Mouse (Mus musculus): ENCODE results near the gene Astl. TPM values are rescaled to one million over a fixed set of nuclear protein-coding genes. Genes with fewer than 3 reads are reported as not detected.

Gene Astl
- total and polyA plus RNA-seq, 3 experiments, result not detected

GRCm38 (mm10) chr2:127346334-127346733 is 7.9 kb downstream of the Astl start:
- H3K36me3 ChIP-seq (ENCODE audit: control insufficient read depth in 1 of 2, insufficient read depth in 2 of 2, low read length in 2 of 2), result no peaks in the 10 kb centered on the region
- no peak overlapping the region for H3K27ac ChIP-seq (ENCODE audit: control insufficient read depth, low read depth, low read length)
- H3K9ac ChIP-seq (ENCODE audit: control insufficient read depth, low read depth, low read length, poor library complexity, severe bottlenecking), result no peak overlapping the region
- peaks cover 0 to 4% of the 10 kb centered on the region in 2 experiments; a peak in 2 of 4 replicates for H3K27me3 ChIP-seq (ENCODE audit: control insufficient read depth in 1 of 2, insufficient read depth in 2 of 2, low read length in 2 of 2)
- no peak for DNase-seq (ENCODE audit: low read depth, low spot score)
- TF ChIP-seq CTCF (IDR thresholded peaks at IDR 0.05 in 2 of 3, conservative IDR thresholded peaks at IDR 0.05 in 1 of 3; ENCODE audit: control insufficient read depth in 1 of 3, insufficient read depth in 1 of 3, low read depth in 2 of 3, low read length in 3 of 3, poor library complexity in 1 of 3, severe bottlenecking in 1 of 3), result peak; percentile 10 to 35 (median 21); a peak in 2 of 6 replicates
- TF ChIP-seq RAD21 (IDR thresholded peaks at IDR 0.05; ENCODE audit: low read depth, low read length), result peak; percentile 38
- TF ChIP-seq KAT2A (conservative IDR thresholded peaks at IDR 0.05; ENCODE audit: low read depth, low read length), result no peak
- TF ChIP-seq GATA1 (IDR thresholded peaks at IDR 0.05; ENCODE audit: low read depth, low read length), result no peak
- no peaks in the 10 kb centered on the region for H3K9me3 ChIP-seq (replicated peaks; ENCODE audit: insufficient read depth, low read length)
- no peaks in the 10 kb centered on the region for H3K4me1 ChIP-seq (ENCODE audit: control insufficient read depth in 1 of 2, insufficient read depth in 2 of 2, low read length in 2 of 2)
- no peak overlapping the region for H3K4me3 ChIP-seq (ENCODE audit: control insufficient read depth in 1 of 2, insufficient read depth in 1 of 2, low read depth in 2 of 2, low read length in 2 of 2)
- no peaks in the 10 kb centered on the region for H3K79me2 ChIP-seq (ENCODE audit: control insufficient read depth, insufficient read depth, low read length, poor library complexity)

- H3K27me3 ChIP-seq (ENCODE audit: control insufficient read depth in 1 of 2, insufficient read depth in 2 of 2, low read length in 2 of 2), result peaks cover 3 to 4% of the 10 kb centered on the region in 2 experiments; a peak in 3 of 4 replicates
- no peaks in the 10 kb centered on the region for H3K79me2 ChIP-seq (ENCODE audit: control insufficient read depth, insufficient read depth, low read length, poor library complexity)
- no peak overlapping the region for H3K4me3 ChIP-seq (ENCODE audit: control insufficient read depth in 1 of 2, insufficient read depth in 1 of 2, low read depth in 2 of 2, low read length in 2 of 2)
- no peak for TF ChIP-seq JUND (IDR thresholded peaks at IDR 0.05; ENCODE audit: low read depth, low read length)
- TF ChIP-seq GABPA (IDR thresholded peaks at IDR 0.05; ENCODE audit: low read depth, low read length), result no peak
- TF ChIP-seq RCOR1 (IDR thresholded peaks at IDR 0.05; ENCODE audit: low read depth, low read length), result no peak
- no peak for TF ChIP-seq POLR2A (IDR thresholded peaks at IDR 0.05; ENCODE audit: control insufficient read depth in 1 of 2, insufficient read depth in 1 of 2, low read depth in 1 of 2, low read length in 2 of 2, poor library complexity in 1 of 2)
- TF ChIP-seq NRF1 (IDR thresholded peaks at IDR 0.05; ENCODE audit: insufficient read depth, low read depth, low read length, poor library complexity, severe bottlenecking), result no peak
- no peak for TF ChIP-seq USF2 (IDR thresholded peaks at IDR 0.05; ENCODE audit: borderline replicate concordance in 1 of 2, insufficient read depth in 1 of 2, low read depth in 1 of 2, low read length in 2 of 2)
- no peak for TF ChIP-seq MAZ (IDR thresholded peaks at IDR 0.05; ENCODE audit: low read depth, low read length)
- TF ChIP-seq ZC3H11A (IDR thresholded peaks at IDR 0.05; ENCODE audit: low read depth, low read length), result no peak
- no peak for TF ChIP-seq KAT2A (conservative IDR thresholded peaks at IDR 0.05; ENCODE audit: low read depth, low read length)
- no peak for TF ChIP-seq POLR2AphosphoS2 (IDR thresholded peaks at IDR 0.05; ENCODE audit: low read length)
- no peak for TF ChIP-seq TCF12 (IDR thresholded peaks at IDR 0.05; ENCODE audit: low read depth, low read length)
- TF ChIP-seq E2F4 (IDR thresholded peaks at IDR 0.05; ENCODE audit: borderline replicate concordance, low read depth, low read length), result no peak
- no peak for TF ChIP-seq MYC (IDR thresholded peaks at IDR 0.05; ENCODE audit: low read depth, low read length)
- TF ChIP-seq HCFC1 (IDR thresholded peaks at IDR 0.05; ENCODE audit: low read depth, low read length), result no peak
- no peak for TF ChIP-seq MAFK (IDR thresholded peaks at IDR 0.05; ENCODE audit: borderline replicate concordance, low read depth, low read length)
- TF ChIP-seq BHLHE40 (IDR thresholded peaks at IDR 0.05; ENCODE audit: borderline replicate concordance, low read depth, low read length), result no peak
- TF ChIP-seq ETS1 (IDR thresholded peaks at IDR 0.05; ENCODE audit: low read depth, low read length), result no peak
- TF ChIP-seq CHD2 (IDR thresholded peaks at IDR 0.05; ENCODE audit: low read length), result no peak
- no peak for TF ChIP-seq TAL1 (IDR thresholded peaks at IDR 0.05; ENCODE audit: low read length)
- TF ChIP-seq ELF1 (IDR thresholded peaks at IDR 0.05; ENCODE audit: low read depth, low read length), result no peak
- H3K9ac ChIP-seq (ENCODE audit: control insufficient read depth, low read depth, low read length, poor library complexity, severe bottlenecking), result no peak overlapping the region
- no peak for DNase-seq (ENCODE audit: low read depth, low spot score)
- H3K4me1 ChIP-seq (ENCODE audit: control insufficient read depth in 1 of 2, insufficient read depth in 2 of 2, low read length in 2 of 2), result no peaks in the 10 kb centered on the region
- no peak overlapping the region for H3K27ac ChIP-seq (ENCODE audit: control insufficient read depth, low read depth, low read length)
- no peaks in the 10 kb centered on the region for H3K36me3 ChIP-seq (ENCODE audit: control insufficient read depth in 1 of 2, insufficient read depth in 2 of 2, low read length in 2 of 2)
- H3K9me3 ChIP-seq (replicated peaks; ENCODE audit: insufficient read depth, low read length), result no peaks in the 10 kb centered on the region
These were observed 8.9 kb downstream of the Astl start for GRCm38 (mm10) chr2:127347147-127347985.
